Mouse (Mus musculus): Measurements from ENCODE around the gene Armc8.

Armc8 gene

DNA sequence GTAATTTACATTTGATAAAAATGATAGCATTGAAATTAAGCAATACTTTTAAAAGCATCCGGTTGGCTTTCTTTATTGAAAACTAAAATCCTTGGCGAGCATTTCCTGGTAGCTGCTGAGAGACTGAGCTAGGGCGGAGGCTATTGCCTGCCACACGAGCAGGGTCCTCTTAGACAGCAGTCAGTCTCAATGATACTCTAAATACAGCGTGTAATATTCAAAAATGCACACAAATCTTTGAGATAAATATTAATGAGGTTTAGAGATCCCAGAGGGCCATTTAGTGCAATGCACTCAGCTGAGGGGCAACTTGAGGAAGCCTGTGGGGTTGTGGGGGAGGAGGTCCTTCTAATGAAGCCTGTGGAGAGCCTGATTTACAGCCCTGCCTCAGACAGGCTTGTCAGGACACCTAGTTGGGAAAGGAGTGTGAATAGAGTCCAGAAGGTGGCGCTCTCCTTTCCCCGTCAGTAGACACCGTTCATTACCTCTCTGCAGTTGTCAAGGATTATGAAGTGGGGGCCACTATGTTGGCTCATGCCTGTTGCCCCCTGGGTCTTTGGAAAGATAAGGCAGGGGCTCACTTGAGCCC is 124.0 kb downstream of the Armc8 start:
- no peak for DNase-seq (ENCODE audit: low spot score)

DNA sequence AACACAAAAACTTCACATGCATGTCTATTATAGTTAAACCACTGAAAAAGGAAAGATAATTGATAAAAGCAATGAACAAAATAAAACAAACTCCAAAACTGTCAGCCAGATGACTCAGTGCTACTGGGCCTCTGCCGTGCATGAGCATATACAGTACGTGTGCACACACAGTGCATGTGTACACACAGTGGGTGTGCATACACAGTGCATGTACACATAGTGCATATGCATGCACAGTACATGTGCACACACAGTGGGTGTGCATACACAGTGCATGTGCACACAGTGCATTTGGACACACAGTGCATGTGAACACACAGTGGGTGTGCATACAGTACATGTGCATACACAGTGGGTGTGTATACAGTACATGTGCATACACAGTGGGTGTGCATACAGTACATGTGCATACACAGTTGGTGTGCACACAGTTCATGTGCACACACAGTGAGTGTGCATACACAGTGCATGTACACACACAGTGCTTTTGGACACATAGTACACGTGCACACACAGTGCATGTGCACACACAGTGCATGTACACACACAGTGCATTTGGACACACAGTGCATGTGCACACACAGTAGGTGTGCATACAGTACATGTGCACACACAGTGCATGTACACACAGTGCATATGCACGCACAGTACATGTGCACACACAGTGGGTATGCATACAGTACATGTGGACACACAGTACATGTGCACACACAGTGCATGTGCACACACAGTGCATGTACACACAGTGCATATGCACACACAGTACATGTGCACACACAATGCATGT is 126.9 kb downstream of the Armc8 start:
- DNase-seq (ENCODE audit: low spot score) = no peak

DNA sequence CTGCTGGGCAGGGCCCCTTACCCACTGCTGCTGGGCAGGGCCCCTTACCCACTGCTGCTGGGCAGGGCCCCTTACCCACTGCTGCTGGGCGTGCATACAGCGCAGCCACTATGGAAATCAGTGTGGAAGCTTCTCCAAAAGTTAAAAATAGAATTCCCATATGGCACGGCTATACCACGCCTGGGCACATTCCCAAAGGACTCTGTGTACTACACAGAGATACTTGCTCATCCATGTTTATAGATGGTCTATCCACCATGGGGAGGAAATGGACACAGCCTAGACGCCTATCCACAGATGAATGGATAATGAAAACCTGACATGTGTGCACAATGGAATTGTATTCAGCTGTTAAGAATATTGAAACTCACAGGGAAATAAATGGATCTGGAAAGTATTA is 127.8 kb downstream of the Armc8 start:
- no peak for DNase-seq (ENCODE audit: low spot score)

DNA sequence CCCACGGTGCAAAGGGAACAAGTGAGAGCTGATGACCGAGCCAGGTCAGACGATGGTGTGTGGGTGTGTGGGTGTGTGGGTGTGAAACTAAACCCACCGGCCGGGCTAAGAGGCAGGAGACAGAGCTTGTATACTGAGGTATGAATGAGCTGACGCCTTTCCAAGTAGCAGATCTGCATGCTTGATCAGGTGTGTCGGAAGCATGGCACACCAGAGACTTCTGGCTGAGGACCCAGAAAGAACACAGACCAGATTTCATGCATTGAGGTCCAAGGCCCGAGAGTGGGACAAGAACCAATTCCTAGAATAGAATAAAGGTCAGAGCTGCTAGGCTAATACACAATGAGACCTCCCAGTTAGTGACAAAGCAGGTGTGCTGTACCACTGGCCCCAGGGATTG is 129.6 kb downstream of the Armc8 start:
- no peak for DNase-seq (ENCODE audit: low spot score)

DNA sequence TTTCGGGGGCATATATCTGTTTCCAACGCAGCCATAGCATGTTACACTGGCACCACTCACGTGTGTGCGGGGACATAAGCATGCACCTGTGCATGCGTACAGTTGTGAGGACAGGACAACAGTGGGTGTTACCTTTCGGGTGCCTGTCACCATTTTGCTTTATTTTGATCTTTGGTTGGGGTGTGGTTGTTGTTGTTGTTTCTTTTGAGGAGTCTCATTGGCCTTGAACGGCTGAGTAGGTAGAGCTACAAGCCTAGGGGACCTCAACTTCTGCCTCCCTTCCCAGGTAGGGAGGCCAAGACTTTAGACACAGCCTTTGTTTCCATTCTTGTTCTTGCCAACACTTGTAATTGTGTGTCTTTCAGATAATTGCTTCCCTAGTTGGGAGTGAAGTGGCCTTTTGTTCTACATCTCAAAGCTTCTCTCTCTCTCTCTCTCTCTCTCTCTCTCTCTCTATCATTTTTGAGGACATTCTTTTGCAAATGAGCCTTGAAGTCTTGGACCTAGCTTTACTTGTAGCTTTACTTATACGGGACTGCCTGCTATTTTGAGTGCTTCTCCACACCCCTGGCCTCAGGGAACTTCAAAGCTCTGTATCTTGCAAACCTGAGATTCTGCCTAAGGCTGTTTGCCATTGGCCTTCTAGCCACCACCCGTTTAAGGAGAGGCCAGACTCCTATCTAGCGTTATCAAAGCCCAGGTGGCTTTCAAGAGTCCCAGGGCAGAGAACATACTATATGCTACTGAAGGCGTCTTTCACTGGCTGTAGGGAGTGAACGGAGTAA is 130.7 kb downstream of the Armc8 start:
- DNase-seq (ENCODE audit: low spot score) = no peak

DNA sequence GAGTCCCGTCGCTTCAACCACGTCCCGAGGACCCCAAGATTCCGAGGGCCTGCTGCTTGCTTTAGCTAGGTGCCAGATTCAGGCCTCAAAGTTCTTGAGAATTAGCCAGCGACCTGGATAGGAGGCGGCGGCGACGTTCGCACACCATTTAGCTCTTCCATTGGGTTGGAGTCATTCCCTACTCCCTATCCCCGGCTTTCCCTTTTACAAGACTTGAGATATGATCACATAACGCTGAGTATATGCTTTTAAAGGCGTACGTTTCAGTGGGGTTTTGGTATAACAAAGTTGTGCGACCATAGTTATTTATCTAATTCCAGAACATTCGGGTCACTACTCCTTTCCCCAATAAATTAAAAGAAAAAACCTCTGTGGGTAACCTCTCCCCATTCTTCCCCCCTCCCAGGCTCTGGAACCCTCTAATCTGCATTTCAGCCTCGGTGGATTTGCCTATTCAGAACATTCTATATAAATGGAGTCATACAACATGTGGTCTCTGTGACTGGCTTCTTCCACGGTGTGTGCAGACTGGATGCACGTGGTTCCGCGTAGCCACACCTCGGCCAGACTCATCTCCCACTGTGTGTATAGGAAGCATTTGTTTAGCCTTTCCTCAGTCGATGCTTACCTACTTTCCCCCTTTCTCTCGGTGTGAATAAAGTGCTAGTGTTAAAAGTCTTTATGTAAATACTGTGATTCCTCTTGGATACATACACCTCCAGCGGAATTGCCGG is 131.5 kb downstream of the Armc8 start, which contains the start of gene Mras:
TSS of gene Mras (minus strand) at position 351 of the 734 bp plus-strand sequence.
- DNase-seq (ENCODE audit: low spot score) = no peak

DNA sequence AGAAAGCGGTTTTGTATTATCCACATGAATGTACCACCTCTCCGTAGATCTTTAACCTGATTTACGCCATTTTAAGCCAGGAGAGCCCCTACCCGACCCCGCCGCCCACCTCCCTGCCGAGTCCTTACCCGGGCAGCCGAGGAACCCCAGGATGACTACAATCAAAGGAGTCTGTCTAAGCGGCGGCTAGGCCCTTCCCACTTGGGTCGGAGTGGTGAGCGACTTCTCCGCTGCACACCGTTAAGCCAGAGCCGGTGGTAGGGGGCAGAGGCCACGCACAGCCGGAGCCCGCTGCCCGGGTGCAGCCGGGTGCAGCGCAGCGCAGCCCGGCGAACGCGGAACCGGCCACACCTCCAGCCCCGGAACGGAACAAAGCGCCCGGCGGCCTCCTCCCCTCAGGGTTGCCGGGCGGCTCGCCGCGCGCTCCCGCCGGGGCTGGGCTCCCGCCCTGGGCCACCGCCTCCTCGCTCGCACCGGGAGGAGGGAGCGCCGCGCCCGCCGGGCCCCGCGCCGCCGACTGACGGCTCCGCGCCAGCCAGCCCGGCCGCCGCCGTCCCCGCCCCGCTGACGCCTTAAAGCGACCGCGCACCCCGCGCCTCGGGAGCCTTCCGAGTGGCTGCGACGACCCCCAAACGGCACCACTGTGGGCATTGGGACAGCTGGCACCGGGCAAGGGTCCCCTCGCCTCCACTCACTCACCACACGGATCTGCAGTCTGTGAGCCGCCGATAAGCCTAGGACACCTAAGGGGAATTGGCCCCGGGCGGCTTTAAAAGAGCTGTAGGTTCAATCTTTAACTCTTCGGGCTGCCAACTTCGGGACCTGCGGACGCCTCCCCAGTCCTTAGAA is 132.3 kb downstream of the Armc8 start:
- peak; percentile 42 for DNase-seq (ENCODE audit: low spot score)

DNA sequence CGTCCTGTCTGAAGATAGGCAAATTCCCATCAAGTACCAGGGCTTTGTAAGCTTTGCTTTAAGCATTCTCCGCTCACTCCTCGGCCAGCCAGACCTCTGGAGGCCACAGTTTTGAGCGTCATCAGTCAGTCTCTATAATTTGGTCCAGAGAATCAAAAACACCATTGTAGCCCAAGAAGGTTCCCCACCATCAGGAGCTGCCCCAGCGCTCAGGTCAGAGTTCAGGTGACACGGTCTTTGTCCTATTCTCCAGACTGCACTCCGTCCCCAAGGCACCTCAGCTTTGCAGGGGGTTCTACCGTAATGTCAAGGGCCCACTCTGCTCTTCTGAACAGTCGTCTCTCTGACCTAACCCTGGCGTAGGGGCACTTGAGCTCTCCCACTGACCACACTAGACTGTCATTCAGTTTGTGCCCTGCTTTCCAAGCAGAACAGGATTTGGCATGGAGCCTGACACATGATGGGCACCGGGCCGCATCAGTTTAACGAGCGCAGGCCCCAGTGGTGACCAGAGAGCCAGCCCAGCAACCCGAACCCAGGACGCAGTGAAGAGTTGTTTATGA is 133.0 kb downstream of the Armc8 start:
- no peak for DNase-seq (ENCODE audit: low spot score)

DNA sequence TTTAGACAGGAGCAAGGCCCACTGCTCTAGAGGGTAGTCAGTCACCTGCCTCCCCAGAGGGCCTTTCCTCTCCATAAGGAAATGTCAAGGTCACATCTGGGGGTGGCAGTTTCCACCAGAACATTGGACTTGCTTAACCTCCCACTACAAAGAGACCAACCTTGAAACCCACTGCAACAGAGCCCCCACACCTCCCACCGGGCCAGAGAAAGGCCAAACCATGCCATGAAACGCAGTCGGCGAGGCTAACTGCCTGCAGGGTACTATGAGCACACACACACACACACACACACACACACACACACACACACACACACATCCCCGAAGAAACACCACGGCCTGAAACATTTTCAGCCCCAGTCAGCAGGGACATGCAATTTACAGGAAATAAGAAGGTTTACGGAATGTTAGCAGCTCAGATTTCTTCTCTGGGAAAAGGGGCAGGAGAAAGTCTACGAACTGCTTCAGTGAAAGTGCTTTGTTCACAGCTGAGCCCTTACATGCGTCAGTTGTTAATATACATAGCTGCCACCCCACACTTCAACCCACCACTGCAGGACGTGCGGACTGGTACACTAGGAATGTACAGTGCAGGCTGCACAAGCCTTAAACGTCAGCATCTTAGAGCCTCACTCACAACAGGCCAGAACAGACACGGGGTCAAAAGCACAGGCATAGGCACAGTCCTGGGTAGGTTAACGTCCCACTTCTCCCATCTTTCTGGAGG is 133.6 kb downstream of the Armc8 start:
- no peak for DNase-seq (ENCODE audit: low spot score)

DNA sequence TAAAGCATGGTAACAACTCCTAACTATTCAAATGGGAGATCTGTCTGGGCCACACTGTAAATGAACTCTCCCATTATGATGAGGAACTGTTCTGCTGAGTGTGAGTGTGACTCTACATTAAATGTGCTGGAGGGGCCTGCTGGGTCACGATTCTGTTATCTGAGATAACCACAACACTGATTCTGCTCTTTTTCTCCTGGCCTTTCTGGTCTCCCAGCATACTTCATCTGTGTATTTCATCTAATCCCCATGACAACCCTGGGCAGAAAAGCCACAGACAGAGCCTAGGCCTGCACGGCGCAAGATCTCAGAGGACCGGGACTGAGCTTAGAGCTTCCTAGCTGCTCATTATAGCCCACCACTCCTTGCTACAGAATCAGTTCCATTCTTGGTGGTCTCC is 136.2 kb downstream of the Armc8 start:
- no peak for DNase-seq (ENCODE audit: low spot score)

DNA sequence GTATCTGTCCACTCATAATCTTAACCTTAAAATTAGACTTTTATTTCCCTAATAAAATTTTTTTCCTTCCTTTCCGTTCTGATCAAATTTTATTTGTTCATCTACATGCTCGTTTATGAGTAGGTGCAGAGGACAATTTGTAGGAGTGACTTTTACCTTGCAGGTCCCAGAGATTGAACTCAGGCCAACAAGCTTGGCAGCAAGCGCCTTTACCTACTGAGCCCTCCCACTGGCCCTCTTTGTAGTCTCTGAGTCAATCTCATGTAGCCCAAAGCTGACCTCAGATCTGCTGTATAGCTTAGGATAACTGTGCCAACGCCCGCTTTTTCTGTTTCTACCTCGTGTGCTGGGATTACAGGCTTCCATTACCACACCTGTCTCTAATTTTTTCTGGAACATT is 136.7 kb downstream of the Armc8 start:
- DNase-seq (ENCODE audit: low spot score) = no peak

DNA sequence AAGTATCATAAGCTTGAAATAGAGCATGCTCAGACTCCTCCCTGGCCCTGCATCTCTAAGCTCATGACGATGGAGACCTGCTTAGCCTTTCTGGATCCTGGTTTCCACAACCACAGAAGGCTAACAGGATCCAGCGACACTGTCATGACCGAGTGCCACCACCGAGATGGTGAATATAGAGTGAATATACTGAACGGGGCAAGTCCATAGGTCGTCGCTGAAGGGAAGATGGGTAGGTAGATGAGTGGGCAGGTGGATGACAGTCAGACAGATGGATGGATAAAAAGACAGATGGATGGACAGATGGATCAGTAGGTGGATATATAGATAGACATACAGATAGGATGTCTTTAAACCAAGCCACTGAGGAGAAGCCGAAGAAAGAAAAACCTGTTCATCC is 137.4 kb downstream of the Armc8 start:
- DNase-seq (ENCODE audit: low spot score) = no peak

DNA sequence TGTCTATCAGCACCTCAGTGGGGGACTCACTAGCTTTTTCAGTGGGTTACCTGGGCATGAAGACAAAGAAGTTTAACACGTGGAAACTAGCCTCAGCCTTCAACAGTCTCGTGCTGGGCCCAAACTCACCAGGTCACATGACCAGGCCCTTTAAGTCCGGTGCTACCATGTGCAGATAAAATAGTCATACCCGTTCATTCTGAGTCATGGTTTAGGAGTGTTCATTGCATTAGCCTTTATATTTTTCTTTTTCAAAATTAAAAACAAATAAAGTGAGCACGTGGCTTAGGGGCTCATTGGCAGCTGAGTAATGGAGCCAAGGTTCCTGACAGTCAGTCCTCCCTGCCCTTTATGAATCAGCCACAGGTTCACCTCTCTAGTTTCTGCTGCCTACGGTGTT is 137.9 kb downstream of the Armc8 start:
- no peak for DNase-seq (ENCODE audit: low spot score)

DNA sequence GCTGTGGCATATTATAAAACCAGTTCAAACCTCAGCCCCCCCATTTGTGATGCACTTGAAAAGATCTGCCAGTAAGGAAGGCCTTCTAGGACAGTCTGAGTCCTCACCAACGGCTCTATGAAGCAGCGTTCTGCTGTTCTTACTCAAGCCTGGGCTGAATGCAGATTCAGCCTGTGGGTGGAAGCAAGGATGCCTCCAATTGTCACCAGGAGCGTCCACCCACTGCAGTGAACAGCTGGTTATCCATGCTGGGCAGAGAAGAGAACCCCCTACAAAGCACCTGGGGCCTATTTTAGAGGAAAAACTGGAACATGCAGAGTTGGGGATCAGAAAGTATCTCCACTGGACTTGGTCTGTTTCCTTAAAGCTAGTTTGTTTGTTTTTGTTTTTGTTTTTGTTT is 138.9 kb downstream of the Armc8 start:
- DNase-seq (ENCODE audit: low spot score) = no peak

DNA sequence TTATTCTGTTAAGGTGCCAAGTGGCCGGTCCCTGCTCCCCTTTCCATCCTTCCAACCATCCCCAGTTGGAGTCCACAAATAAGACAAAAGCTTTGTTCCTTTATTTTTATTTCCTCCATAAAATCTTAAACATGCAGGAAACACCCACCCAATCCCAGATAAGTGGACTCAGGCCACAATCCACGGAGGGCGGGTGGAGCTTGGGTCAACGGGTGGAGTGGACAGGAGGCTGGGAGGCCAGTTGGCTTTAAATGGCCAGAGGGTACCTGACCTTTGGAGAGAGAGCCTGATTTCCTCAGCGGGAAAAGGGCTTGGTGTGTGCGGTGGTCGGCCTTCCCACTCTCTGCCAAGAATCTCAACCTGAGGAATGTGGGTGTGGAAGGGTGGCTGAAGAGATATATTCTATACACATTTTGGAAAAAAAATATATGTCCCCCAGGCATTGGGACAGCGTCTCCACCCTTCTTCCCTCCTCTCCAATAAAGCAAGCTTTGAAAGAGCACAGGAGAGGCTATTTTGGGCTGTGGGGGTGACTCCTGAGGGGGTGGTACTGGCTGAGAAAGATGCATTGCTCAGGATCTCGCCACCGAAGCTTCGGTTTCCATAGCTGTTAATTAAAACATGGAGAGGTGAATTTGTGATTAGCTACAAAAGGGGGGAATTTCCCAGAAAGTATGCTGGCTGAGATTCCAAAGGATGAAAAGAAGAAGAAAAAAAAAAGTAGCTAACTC is 139.9 kb downstream of the Armc8 start:
- DNase-seq (ENCODE audit: low spot score) = no peak

Data from urinary bladder, postnatal 10 days (tissue).